Comparison of ENCODE assay signal across 14 mouse cellular contexts in genomic region chr16:92415038-92415437, GRCm38 (mm10). TPM values are rescaled to one million over a fixed set of nuclear protein-coding genes. Genes with fewer than 3 reads are reported as not detected.
DNase-seq lines count a peak whose midpoint lies in the region; ATAC-seq and TF ChIP-seq lines count a peak whose summit lies in the region.
"Not testable (repeated sequence)": the region's sequence is repeated elsewhere in the genome, so short reads cannot be mapped to it uniquely, and the experiment has no call there.
"Had no signal": no experiment of that assay in that cellular context is flagged by ENCODE, and none has a peak within 500 bp of the region (broad histone marks: within the 10 kb centered on the region; RNA-seq: fewer than 3 reads in every experiment).

No protein-coding gene starts in this region.

- not testable (repeated sequence) for H3K9me3 ChIP-seq in heart, embryonic 12.5 days (replicated peaks); heart, embryonic 16.5 days (replicated peaks; ENCODE audit: control insufficient read depth, low read length); liver, postnatal 0 days (ENCODE audit: low read length); megakaryocyte, embryonic 14.5 days

- DNase-seq in MEL-GATA-1-ER (ENCODE audit: extremely low read depth, low read depth) = peak; percentile 6
- DNase-seq in gastrocnemius, adult 2 months = peak; percentile 1
- DNase-seq in liver, postnatal 0 days = not testable (repeated sequence)

- peak overlapping the region; percentile 21; the same call in 1 of the 2 replicates for H3K4me2 ChIP-seq in heart, embryonic 12.5 days
- H3K4me2 ChIP-seq in heart, embryonic 16.5 days (ENCODE audit: low read depth, low read length); liver, postnatal 0 days (ENCODE audit: low read depth, low read length): not testable (repeated sequence)

- H3K36me3 ChIP-seq in heart, embryonic 12.5 days; heart, embryonic 16.5 days (ENCODE audit: control insufficient read depth, insufficient read depth); liver, postnatal 0 days (replicated peaks; ENCODE audit: insufficient read depth, low read length); megakaryocyte, embryonic 14.5 days (replicated peaks; ENCODE audit: low read length): not testable (repeated sequence)

- peaks cover 61% of the 10 kb centered on the region for H3K4me1 ChIP-seq in heart, embryonic 12.5 days (replicated peaks)
- peaks cover 37% of the 10 kb centered on the region for H3K4me1 ChIP-seq in heart, embryonic 16.5 days (ENCODE audit: control insufficient read depth, insufficient read depth, low read length)
- H3K4me1 ChIP-seq in liver, postnatal 0 days (ENCODE audit: insufficient read depth) = not testable (repeated sequence)
- H3K4me1 ChIP-seq in megakaryocyte, embryonic 14.5 days = peaks cover 46% of the 10 kb centered on the region

- H3K27me3 ChIP-seq in heart, embryonic 12.5 days (replicated peaks); heart, embryonic 16.5 days (ENCODE audit: control insufficient read depth, insufficient read depth, low read length); liver, postnatal 0 days (ENCODE audit: insufficient read depth, low read length); megakaryocyte, embryonic 14.5 days (replicated peaks): not testable (repeated sequence)

- intact Hi-C loops in gastrocnemius, adult 2 months (cut with DNase I) = not testable (repeated sequence)

- not testable (repeated sequence) for ATAC-seq in heart, embryonic 12.5 days (ENCODE audit: insufficient number of reproducible peaks, low FRiP score); heart, embryonic 16.5 days (replicated peaks; ENCODE audit: extremely low read depth, insufficient read depth, low FRiP score); liver, postnatal 0 days

- not testable (repeated sequence) for TF ChIP-seq CTCF in gastrocnemius, adult 2 months (IDR thresholded peaks at IDR 0.05); liver, postnatal 0 days (IDR thresholded peaks at IDR 0.05; ENCODE audit: low read depth)

- not testable (repeated sequence) for H3K27ac ChIP-seq in gastrocnemius, adult 2 months; heart, embryonic 12.5 days (ENCODE audit: poor library complexity, severe bottlenecking)
- peak overlapping the region; percentile 2; the same call in 1 of the 2 replicates for H3K27ac ChIP-seq in heart, embryonic 16.5 days (ENCODE audit: low read length)
- 0 out of 2 replicates have a peak overlapping the region, but pooled peaks have one; percentile 44 for H3K27ac ChIP-seq in liver, postnatal 0 days (ENCODE audit: low read depth)

- 18% methylated on average over 6 of the region's 6 CpGs for WGBS in heart, embryonic 12.5 days
- 28% methylated on average over 6 of the region's 6 CpGs for WGBS in heart, embryonic 16.5 days
- WGBS in liver, postnatal 0 days (ENCODE audit: insufficient replicate concordance) = 38% methylated on average over 6 of the region's 6 CpGs

- not testable (repeated sequence) for H3K4me3 ChIP-seq in gastrocnemius, adult 2 months; heart, embryonic 12.5 days; heart, embryonic 16.5 days (ENCODE audit: low read length); liver, postnatal 0 days (ENCODE audit: low read depth, low read length)
- peak overlapping the region; percentile 30 for H3K4me3 ChIP-seq in megakaryocyte, embryonic 14.5 days (replicated peaks)

- TF ChIP-seq EP300 in liver, postnatal 0 days (IDR thresholded peaks at IDR 0.05; ENCODE audit: low read depth) = not testable (repeated sequence)

- H3K9ac ChIP-seq in heart, embryonic 12.5 days; liver, postnatal 0 days (replicated peaks): not testable (repeated sequence)
- H3K9ac ChIP-seq in heart, embryonic 16.5 days (ENCODE audit: low read length) = 0 out of 2 replicates have a peak overlapping the region, but pooled peaks have one; percentile 37

RNA-seq across cellular contexts. Expression of gene Rcan1, which starts 55.6 kb away (rescaled TPM):
- 10 to 100 TPM; 76.4 to 93.3 TPM for total RNA-seq in gastrocnemius, adult 2 months (2021)
- polyA plus RNA-seq in heart, embryonic 12.5 days (2016; fragmentation: Nextera tagmentation; extraction: Ambion mirVana) = 148 and 153 TPM in 2 replicates
- polyA plus RNA-seq in heart, embryonic 16.5 days (2015; fragmentation: Nextera tagmentation; extraction: Ambion mirVana) = 80.7 and 89.2 TPM in 2 replicates
- polyA plus RNA-seq in liver, postnatal 0 days (2015; fragmentation: Nextera tagmentation; extraction: Ambion mirVana) = 9.9 and 12.0 TPM in 2 replicates
- 2.4 and 3.6 TPM in 2 replicates for polyA plus RNA-seq in megakaryocyte, embryonic 14.5 days (2012; ENCODE audit: insufficient read depth, low replicate concordance)

RNA-seq across cellular contexts. Expression of gene Kcne1, which starts 55.8 kb away (rescaled TPM):
- total RNA-seq in gastrocnemius, adult 2 months (2021) = not detected
- polyA plus RNA-seq in heart, embryonic 12.5 days (2016; fragmentation: Nextera tagmentation; extraction: Ambion mirVana) = 78.4 and 87.1 TPM in 2 replicates
- 166 and 187 TPM in 2 replicates for polyA plus RNA-seq in heart, embryonic 16.5 days (2015; fragmentation: Nextera tagmentation; extraction: Ambion mirVana)
- polyA plus RNA-seq in liver, postnatal 0 days (2015; fragmentation: Nextera tagmentation; extraction: Ambion mirVana) = not detected in 2 replicates
- 0.02 TPM in 1 of 2 replicates, not detected in the other for polyA plus RNA-seq in megakaryocyte, embryonic 14.5 days (2012; ENCODE audit: insufficient read depth, low replicate concordance)
- total RNA-seq: adrenal gland, postnatal 25 days; common myeloid progenitor, adult 5-6 weeks; gastrocnemius, postnatal 10 days; gastrocnemius, postnatal 4 days; hematopoietic stem cell, adult 5-6 weeks had no signal
- polyA plus RNA-seq: adrenal gland, adult 2 months; forebrain, embryonic 15.5 days; intestine, embryonic 14.5 days had no signal

Comparison
In these comparisons a context has a peak if more than half of its experiments do, and no peak if none do; other contexts are left out.
1. RNA of gene Kcne1, which starts 55.8 kb away (polyA plus RNA-seq): 166 to 187 TPM in heart, embryonic 16.5 days and 78.4 to 87.1 TPM in heart, embryonic 12.5 days; 0.02 TPM in megakaryocyte, embryonic 14.5 days and not detected in liver, postnatal 0 days; every median in the first group is over 10 times any median in the second.